15 mouse cellular contexts compared by ENCODE assay signal in the genomic region with DNA sequence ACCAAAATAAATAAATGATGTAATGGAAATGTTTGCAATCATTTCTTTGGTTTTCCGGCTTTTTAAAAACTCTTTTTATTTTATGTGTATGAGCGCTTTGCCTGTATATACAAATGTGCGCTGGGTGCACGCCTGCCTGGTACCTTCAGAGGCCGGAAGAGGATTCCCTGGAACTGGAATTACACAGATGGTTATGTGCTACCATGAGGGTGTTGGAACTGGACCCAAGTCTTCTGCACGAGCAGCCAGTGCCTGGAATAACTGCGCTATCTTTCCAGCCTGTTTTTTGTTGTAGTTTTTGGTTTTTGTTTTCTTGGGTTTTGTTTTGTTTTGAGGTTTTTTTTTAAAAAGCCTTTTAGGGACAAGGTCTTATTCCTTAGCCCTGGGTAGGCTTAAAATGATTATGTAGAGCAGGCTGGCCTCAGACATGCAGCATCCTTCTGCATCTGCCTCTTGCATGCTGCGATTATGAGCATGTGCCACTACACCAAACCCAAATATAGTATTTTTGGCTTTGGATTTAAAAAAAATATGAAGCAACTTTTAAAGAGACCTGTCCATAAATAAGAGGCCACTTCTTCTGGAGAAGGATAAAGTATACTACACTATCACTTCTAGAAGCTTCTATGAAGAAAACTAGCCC.
DNase-seq lines count a peak whose midpoint lies in the region; ATAC-seq lines count a peak whose summit lies in the region.
"Had no signal": no experiment of that assay in that cellular context is flagged by ENCODE, and none has a peak within 500 bp of the region (broad histone marks: within the 10 kb centered on the region; RNA-seq: fewer than 3 reads in every experiment).

No protein-coding gene starts in this region.

- ATAC-seq in frontal cortex, adult (ENCODE audit: low TSS enrichment) = peak; percentile 93

- DNase-seq in frontal cortex, postnatal 14 days (ENCODE audit: low spot score in 2 of 2) = no peak
- peak; percentile 93 for DNase-seq in brain, adult 2 months (ENCODE audit: low read depth, low spot score)
- peak; percentile 51 for DNase-seq in cerebellum, adult 11 months
- DNase-seq in cerebellum, adult 9-11 months = peak; percentile 79
- no peak for DNase-seq in right cerebral cortex, postnatal 36 days (ENCODE audit: low spot score in 2 of 2)
- DNase-seq in kidney, postnatal 14 days = no peak
- DNase-seq: adrenal gland, adult 2 months; gastrocnemius, postnatal 36 days; heart, postnatal 36 days; kidney, adult 18-20 months; layer of hippocampus, postnatal 36 days; lung, adult 18-20 months; thymus, adult 2 months; thymus, postnatal 4 days had no signal

Comparison
In these comparisons a context has a peak if more than half of its experiments do, and no peak if none do; other contexts are left out.
1. DNase-seq: peak in brain, adult 2 months (single experiment), cerebellum, adult 11 months (single experiment) and cerebellum, adult 9-11 months (single experiment); none in frontal cortex, postnatal 14 days (0 of 2), right cerebral cortex, postnatal 36 days (0 of 2) and kidney, postnatal 14 days (single experiment).